Mouse (Mus musculus): ENCODE measurements around the gene Usb1. TPM values are rescaled to one million over a fixed set of nuclear protein-coding genes. Genes with fewer than 3 reads are reported as not detected.

Usb1 gene
- polyA plus RNA-seq (2015; fragmentation: Nextera tagmentation; extraction: Ambion mirVana), result 44.2 and 45.2 TPM in 2 replicates

GRCm38 (mm10) chr8:95331720-95332436 lies at the start of gene Usb1, which contains the start of gene Zfp319:
Usb1 (plus strand) TSS chr8:95332284.
Zfp319 (minus strand) TSS chr8:95331950.
- Histone ChIP-seq H3K27ac (peak within 1 kb of the TSS; percentile 99), H3K36me3 (peaks cover 45% of the 10 kb centered on the region), H3K4me3 (peak within 1 kb of the TSS; percentile 84), H3K9ac (peak within 1 kb of the TSS; percentile 98), H3K9me3 (no peaks in the 10 kb centered on the region), H3K4me2 (peak within 1 kb of the TSS; percentile 81), H3K27me3 (no peaks in the 10 kb centered on the region), H3K4me1 (peaks cover 22% of the 10 kb centered on the region)
- WGBS, result under 1% methylated on average over 78 of the region's 80 CpGs
- ATAC-seq (ENCODE audit: insufficient number of reproducible peaks, insufficient read depth, low FRiP score, low TSS enrichment, low read depth), result peak; percentile 92

- no peaks in the 10 kb centered on the region for H3K9me3 ChIP-seq
- ATAC-seq (ENCODE audit: insufficient number of reproducible peaks, insufficient read depth, low FRiP score, low TSS enrichment, low read depth), result no peak
- 60% methylated on average over 6 of the region's 6 CpGs for WGBS
- H3K27me3 ChIP-seq, result no peaks in the 10 kb centered on the region
- no peaks in the 10 kb centered on the region for H3K36me3 ChIP-seq
- H3K4me1 ChIP-seq, result peaks cover 11% of the 10 kb centered on the region; the same call in 1 of the 2 replicates
- no peak overlapping the region for H3K4me2 ChIP-seq
- H3K4me3 ChIP-seq, result no peak overlapping the region
- no peak overlapping the region for H3K27ac ChIP-seq
- H3K9ac ChIP-seq, result no peak overlapping the region
Measured at GRCm38 (mm10) chr8:95289066-95289650, 42.9 kb upstream of the Usb1 start.

- Histone ChIP-seq H3K4me2 (peak overlapping the region; percentile 14; the same call in 1 of the 2 replicates), H3K4me1 (peaks cover 11% of the 10 kb centered on the region; the same call in 1 of the 2 replicates), H3K27ac (no peak overlapping the region), H3K9ac (no peak overlapping the region), H3K36me3 (no peaks in the 10 kb centered on the region), H3K27me3 (no peaks in the 10 kb centered on the region), H3K4me3 (no peak overlapping the region), H3K9me3 (no peaks in the 10 kb centered on the region)
- no peak for ATAC-seq (ENCODE audit: insufficient number of reproducible peaks, insufficient read depth, low FRiP score, low TSS enrichment, low read depth)
- WGBS, result 66% methylated on average over 11 of the region's 11 CpGs
Measured at GRCm38 (mm10) chr8:95293172-95293571, 38.9 kb upstream of the Usb1 start.

- no peaks in the 10 kb centered on the region for H3K9me3 ChIP-seq
- peaks cover 11% of the 10 kb centered on the region; the same call in 1 of the 2 replicates for H3K4me1 ChIP-seq
- ATAC-seq (ENCODE audit: insufficient number of reproducible peaks, insufficient read depth, low FRiP score, low TSS enrichment, low read depth), result no peak
- H3K36me3 ChIP-seq, result no peaks in the 10 kb centered on the region
- H3K27me3 ChIP-seq, result no peaks in the 10 kb centered on the region
- peak overlapping the region; percentile 44; the same call in 1 of the 2 replicates for H3K9ac ChIP-seq
- H3K4me3 ChIP-seq, result no peak overlapping the region
- 0 out of 2 replicates have a peak overlapping the region, but pooled peaks have one; percentile 1 for H3K4me2 ChIP-seq
- H3K27ac ChIP-seq, result 0 out of 2 replicates have a peak overlapping the region, but pooled peaks have one; percentile 33
- WGBS, result 67% methylated on average over 7 of the region's 7 CpGs
Measured at GRCm38 (mm10) chr8:95293891-95294290, 38.2 kb upstream of the Usb1 start.

- H3K27ac ChIP-seq, result no peak overlapping the region
- H3K4me1 ChIP-seq, result no peaks in the 10 kb centered on the region
- no peaks in the 10 kb centered on the region for H3K36me3 ChIP-seq
- ATAC-seq (ENCODE audit: insufficient number of reproducible peaks, insufficient read depth, low FRiP score, low TSS enrichment, low read depth), result no peak
- H3K27me3 ChIP-seq, result no peaks in the 10 kb centered on the region
- no peaks in the 10 kb centered on the region for H3K9me3 ChIP-seq
- no peak overlapping the region for H3K9ac ChIP-seq
- H3K4me2 ChIP-seq, result no peak overlapping the region
- 21% methylated on average over 5 of the region's 5 CpGs for WGBS
- no peak overlapping the region for H3K4me3 ChIP-seq
Measured at GRCm38 (mm10) chr8:95302410-95302809, 29.7 kb upstream of the Usb1 start.

GRCm38 (mm10) chr8:95305526-95305925 lies 26.6 kb upstream of the Usb1 start:
- H3K4me3 ChIP-seq, result no peak overlapping the region
- 66% methylated on average over 4 of the region's 4 CpGs for WGBS
- no peaks in the 10 kb centered on the region for H3K36me3 ChIP-seq
- no peaks in the 10 kb centered on the region for H3K27me3 ChIP-seq
- no peak overlapping the region for H3K4me2 ChIP-seq
- ATAC-seq (ENCODE audit: insufficient number of reproducible peaks, insufficient read depth, low FRiP score, low TSS enrichment, low read depth), result no peak
- H3K9me3 ChIP-seq, result no peaks in the 10 kb centered on the region
- no peaks in the 10 kb centered on the region for H3K4me1 ChIP-seq
- H3K27ac ChIP-seq, result no peak overlapping the region
- no peak overlapping the region for H3K9ac ChIP-seq

GRCm38 (mm10) chr8:95306431-95306830 lies 25.7 kb upstream of the Usb1 start, which contains the start of gene Cngb1:
Cngb1 (minus strand) TSS chr8:95306585.
- Histone ChIP-seq H3K9ac (no peak within 1 kb of the TSS), H3K4me3 (no peak within 1 kb of the TSS), H3K27me3 (no peaks in the 10 kb centered on the region), H3K9me3 (no peaks in the 10 kb centered on the region), H3K4me1 (no peaks in the 10 kb centered on the region), H3K4me2 (no peak within 1 kb of the TSS), H3K36me3 (no peaks in the 10 kb centered on the region), H3K27ac (no peak within 1 kb of the TSS)
- no peak for ATAC-seq (ENCODE audit: insufficient number of reproducible peaks, insufficient read depth, low FRiP score, low TSS enrichment, low read depth)
- 44% methylated on average over 6 of the region's 6 CpGs for WGBS

- 26% methylated on average over 6 of the region's 6 CpGs for WGBS
- H3K4me2 ChIP-seq, result no peak within 1 kb of the TSS
- no peak within 1 kb of the TSS for H3K27ac ChIP-seq
- H3K4me1 ChIP-seq, result no peaks in the 10 kb centered on the region
- no peak for ATAC-seq (ENCODE audit: insufficient number of reproducible peaks, insufficient read depth, low FRiP score, low TSS enrichment, low read depth)
- H3K9me3 ChIP-seq, result no peaks in the 10 kb centered on the region
- H3K4me3 ChIP-seq, result no peak within 1 kb of the TSS
- no peaks in the 10 kb centered on the region for H3K27me3 ChIP-seq
- H3K9ac ChIP-seq, result no peak within 1 kb of the TSS
- no peaks in the 10 kb centered on the region for H3K36me3 ChIP-seq
Measured at GRCm38 (mm10) chr8:95310342-95310970, 21.6 kb upstream of the Usb1 start, which contains the start of gene Tepp. Tepp (plus strand) TSS chr8:95310566.

GRCm38 (mm10) chr8:95312836-95313235 lies 19.2 kb upstream of the Usb1 start:
- Histone ChIP-seq H3K27me3 (no peaks in the 10 kb centered on the region), H3K4me3 (no peak overlapping the region), H3K9me3 (no peaks in the 10 kb centered on the region), H3K27ac (no peak overlapping the region), H3K4me2 (no peak overlapping the region), H3K9ac (no peak overlapping the region), H3K36me3 (no peaks in the 10 kb centered on the region), H3K4me1 (no peaks in the 10 kb centered on the region)
- no peak for ATAC-seq (ENCODE audit: insufficient number of reproducible peaks, insufficient read depth, low FRiP score, low TSS enrichment, low read depth)
- 69% methylated on average over 18 of the region's 18 CpGs for WGBS

GRCm38 (mm10) chr8:95313857-95314256 lies 18.2 kb upstream of the Usb1 start:
- H3K4me2 ChIP-seq, result no peak overlapping the region
- WGBS, result 86% methylated on average over 6 of the region's 6 CpGs
- H3K9ac ChIP-seq, result no peak overlapping the region
- no peak overlapping the region for H3K4me3 ChIP-seq
- H3K4me1 ChIP-seq, result no peaks in the 10 kb centered on the region
- no peaks in the 10 kb centered on the region for H3K27me3 ChIP-seq
- H3K9me3 ChIP-seq, result no peaks in the 10 kb centered on the region
- no peak for ATAC-seq (ENCODE audit: insufficient number of reproducible peaks, insufficient read depth, low FRiP score, low TSS enrichment, low read depth)
- H3K27ac ChIP-seq, result no peak overlapping the region
- H3K36me3 ChIP-seq, result no peaks in the 10 kb centered on the region

GRCm38 (mm10) chr8:95314707-95315106 lies 17.4 kb upstream of the Usb1 start:
- no peak overlapping the region for H3K4me3 ChIP-seq
- no peak overlapping the region for H3K9ac ChIP-seq
- no peaks in the 10 kb centered on the region for H3K4me1 ChIP-seq
- H3K27me3 ChIP-seq, result peaks cover under 1% of the 10 kb centered on the region; the same call in 1 of the 2 replicates
- H3K27ac ChIP-seq, result no peak overlapping the region
- WGBS, result 85% methylated on average over 2 of the region's 2 CpGs
- H3K4me2 ChIP-seq, result no peak overlapping the region
- no peaks in the 10 kb centered on the region for H3K9me3 ChIP-seq
- H3K36me3 ChIP-seq, result no peaks in the 10 kb centered on the region
- ATAC-seq (ENCODE audit: insufficient number of reproducible peaks, insufficient read depth, low FRiP score, low TSS enrichment, low read depth), result no peak
